Mouse (Mus musculus): ENCODE data around the gene Gkn3. TPM values are rescaled to one million over a fixed set of nuclear protein-coding genes. Genes with fewer than 3 reads are reported as not detected.

Gkn3 gene
- polyA plus RNA-seq, 1 experiment from 2014 or later, result 0.88 TPM

DNA sequence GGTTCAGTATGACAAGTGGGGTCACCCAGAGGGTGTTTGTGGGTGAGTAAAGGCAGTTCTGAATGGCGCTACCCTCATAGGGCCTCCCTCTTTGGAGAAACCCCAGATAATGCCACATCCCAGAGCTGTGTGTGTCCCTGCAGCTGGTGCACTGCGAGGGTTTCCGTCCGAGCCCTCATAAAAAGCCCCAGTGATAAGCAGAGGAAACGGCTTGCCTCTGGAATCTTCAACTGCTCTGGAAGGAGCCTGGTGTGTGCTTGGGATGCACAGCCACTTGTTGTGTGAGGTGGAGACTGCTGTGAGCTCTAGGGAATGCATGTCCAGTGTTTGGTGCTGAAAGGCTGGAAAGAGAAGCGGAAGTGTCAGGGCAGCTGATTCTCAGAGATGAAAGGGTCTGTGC lies 12.7 kb upstream of the Gkn3 start:
- Histone ChIP-seq H3K4me1 (ENCODE audit: control insufficient read depth, insufficient read depth, low read length) (no peaks in the 10 kb centered on the region), H3K4me2 (ENCODE audit: low read length) (no peak overlapping the region), H3K36me3 (ENCODE audit: control insufficient read depth, insufficient read depth, low read length) (no peaks in the 10 kb centered on the region), H3K9me3 (replicated peaks; ENCODE audit: control insufficient read depth, low read length, poor library complexity, severe bottlenecking) (no peaks in the 10 kb centered on the region), H3K4me3 (ENCODE audit: low read depth, low read length) (no peak overlapping the region), H3K27ac (ENCODE audit: low read length) (no peak overlapping the region), H3K27me3 (ENCODE audit: control insufficient read depth, insufficient read depth, low read depth, low read length) (no peaks in the 10 kb centered on the region), H3K9ac (ENCODE audit: low read depth, low read length) (no peak overlapping the region)
- WGBS, result 80% methylated on average over 6 of the region's 6 CpGs
- no peak for ATAC-seq

DNA sequence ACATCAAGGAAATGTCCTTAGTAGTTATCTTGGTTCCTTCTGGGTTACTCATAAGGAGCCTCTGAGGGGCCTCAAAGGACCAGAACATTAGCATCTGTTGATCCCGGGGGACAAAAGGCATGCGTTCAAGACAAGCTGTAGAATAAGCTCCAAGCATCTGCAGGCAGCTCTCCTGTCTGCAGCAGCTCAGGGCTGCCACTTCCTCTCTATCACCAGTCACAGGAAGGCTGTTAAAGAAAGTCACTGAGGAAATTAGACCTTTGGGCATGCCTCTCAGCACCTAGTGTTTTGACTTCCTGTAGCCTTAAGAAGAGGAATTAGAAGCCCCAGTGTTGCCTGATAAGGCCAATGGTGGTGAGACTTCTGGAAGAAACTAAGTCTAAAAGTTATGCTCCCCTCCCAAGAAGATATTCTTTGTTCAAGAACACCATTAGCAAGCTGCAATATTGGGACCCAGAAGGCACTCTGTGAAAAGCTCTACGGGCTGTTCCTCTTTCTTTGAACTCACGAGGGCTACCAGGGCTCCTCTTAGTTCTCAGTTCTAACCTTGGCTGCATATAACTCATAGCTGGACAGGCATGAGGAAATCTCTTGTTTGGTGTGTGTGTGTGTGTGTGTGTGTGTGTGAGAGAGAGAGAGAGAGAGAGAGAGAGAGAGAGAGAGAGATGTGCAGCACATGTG lies 11.3 kb upstream of the Gkn3 start:
- Histone ChIP-seq H3K36me3 (ENCODE audit: control insufficient read depth, insufficient read depth, low read length) (no peaks in the 10 kb centered on the region), H3K4me2 (ENCODE audit: low read length) (no peak overlapping the region), H3K9me3 (replicated peaks; ENCODE audit: control insufficient read depth, low read length, poor library complexity, severe bottlenecking) (no peaks in the 10 kb centered on the region), H3K4me1 (ENCODE audit: control insufficient read depth, insufficient read depth, low read length) (no peaks in the 10 kb centered on the region), H3K9ac (ENCODE audit: low read depth, low read length) (no peak overlapping the region), H3K27me3 (ENCODE audit: control insufficient read depth, insufficient read depth, low read depth, low read length) (no peaks in the 10 kb centered on the region), H3K27ac (ENCODE audit: low read length) (no peak overlapping the region), H3K4me3 (ENCODE audit: low read depth, low read length) (no peak overlapping the region)
- ATAC-seq, result no peak
- WGBS, result 60% methylated on average over 4 of the region's 4 CpGs

DNA sequence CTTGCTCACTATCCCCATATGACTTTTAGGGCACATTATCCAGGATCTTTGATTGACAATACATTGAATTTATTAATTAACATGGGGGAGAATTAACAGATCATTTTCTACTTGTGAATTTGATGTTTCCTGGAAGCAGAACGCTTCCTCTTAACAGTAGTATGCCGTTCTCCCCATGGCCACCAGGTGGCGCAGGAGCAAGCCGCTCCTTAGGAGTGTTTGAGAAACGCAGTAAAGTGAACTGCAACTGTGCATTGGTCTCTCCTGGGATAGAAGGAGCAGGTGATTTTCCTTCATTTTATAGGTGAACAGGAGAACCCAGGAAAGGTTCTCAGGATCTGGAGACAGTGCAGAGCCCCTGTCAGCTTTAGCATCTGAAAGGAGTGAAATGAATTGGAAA lies 10.4 kb upstream of the Gkn3 start:
- Histone ChIP-seq H3K36me3 (ENCODE audit: control insufficient read depth, insufficient read depth, low read length) (no peaks in the 10 kb centered on the region), H3K4me1 (ENCODE audit: control insufficient read depth, insufficient read depth, low read length) (no peaks in the 10 kb centered on the region), H3K4me2 (ENCODE audit: low read length) (no peak overlapping the region), H3K9ac (ENCODE audit: low read depth, low read length) (no peak overlapping the region), H3K27me3 (ENCODE audit: control insufficient read depth, insufficient read depth, low read depth, low read length) (no peaks in the 10 kb centered on the region), H3K27ac (ENCODE audit: low read length) (no peak overlapping the region), H3K9me3 (replicated peaks; ENCODE audit: control insufficient read depth, low read length, poor library complexity, severe bottlenecking) (no peaks in the 10 kb centered on the region), H3K4me3 (ENCODE audit: low read depth, low read length) (no peak overlapping the region)
- no peak for ATAC-seq
- 2% methylated on average over 5 of the region's 5 CpGs for WGBS

DNA sequence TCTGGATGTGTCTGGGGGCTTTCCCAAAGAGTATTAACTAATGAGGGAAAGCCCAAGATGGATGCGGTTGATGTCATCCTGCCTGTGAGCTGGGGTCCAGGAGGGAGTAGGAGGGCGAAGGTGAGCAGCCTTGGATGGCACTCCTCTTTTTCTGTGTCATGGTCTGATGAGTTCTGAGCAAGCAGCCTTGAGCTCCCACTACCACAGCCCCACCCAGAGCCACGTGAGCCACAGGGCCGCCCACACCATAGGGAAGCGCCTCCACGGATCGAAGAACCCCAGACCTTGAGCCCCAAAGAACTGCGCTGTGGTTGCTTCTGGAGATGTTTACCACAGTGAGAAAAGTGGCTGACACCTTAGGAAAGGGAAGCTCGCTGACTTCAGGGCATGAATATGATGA lies 6.0 kb upstream of the Gkn3 start:
- ATAC-seq, result no peak
- no peak overlapping the region for H3K4me2 ChIP-seq (ENCODE audit: low read length)
- H3K4me3 ChIP-seq (ENCODE audit: low read depth, low read length), result no peak overlapping the region
- 88% methylated on average over 9 of the region's 9 CpGs for WGBS
- no peak overlapping the region for H3K9ac ChIP-seq (ENCODE audit: low read depth, low read length)
- no peaks in the 10 kb centered on the region for H3K27me3 ChIP-seq (ENCODE audit: control insufficient read depth, insufficient read depth, low read depth, low read length)
- no peaks in the 10 kb centered on the region for H3K36me3 ChIP-seq (ENCODE audit: control insufficient read depth, insufficient read depth, low read length)
- H3K4me1 ChIP-seq (ENCODE audit: control insufficient read depth, insufficient read depth, low read length), result no peaks in the 10 kb centered on the region
- no peaks in the 10 kb centered on the region for H3K9me3 ChIP-seq (replicated peaks; ENCODE audit: control insufficient read depth, low read length, poor library complexity, severe bottlenecking)
- H3K27ac ChIP-seq (ENCODE audit: low read length), result no peak overlapping the region

GRCm38 (mm10) chr6:87393466-87394205 lies 4.9 kb upstream of the Gkn3 start:
- H3K9me3 ChIP-seq (replicated peaks; ENCODE audit: control insufficient read depth, low read length, poor library complexity, severe bottlenecking), result no peaks in the 10 kb centered on the region
- no peak overlapping the region for H3K9ac ChIP-seq (ENCODE audit: low read depth, low read length)
- H3K4me3 ChIP-seq (ENCODE audit: low read depth, low read length), result no peak overlapping the region
- H3K27me3 ChIP-seq (ENCODE audit: control insufficient read depth, insufficient read depth, low read depth, low read length), result no peaks in the 10 kb centered on the region
- no peak overlapping the region for H3K4me2 ChIP-seq (ENCODE audit: low read length)
- H3K27ac ChIP-seq (ENCODE audit: low read length), result no peak overlapping the region
- WGBS, result 79% methylated on average over 8 of the region's 8 CpGs
- no peaks in the 10 kb centered on the region for H3K4me1 ChIP-seq (ENCODE audit: control insufficient read depth, insufficient read depth, low read length)
- no peak for ATAC-seq
- H3K36me3 ChIP-seq (ENCODE audit: control insufficient read depth, insufficient read depth, low read length), result no peaks in the 10 kb centered on the region

DNA sequence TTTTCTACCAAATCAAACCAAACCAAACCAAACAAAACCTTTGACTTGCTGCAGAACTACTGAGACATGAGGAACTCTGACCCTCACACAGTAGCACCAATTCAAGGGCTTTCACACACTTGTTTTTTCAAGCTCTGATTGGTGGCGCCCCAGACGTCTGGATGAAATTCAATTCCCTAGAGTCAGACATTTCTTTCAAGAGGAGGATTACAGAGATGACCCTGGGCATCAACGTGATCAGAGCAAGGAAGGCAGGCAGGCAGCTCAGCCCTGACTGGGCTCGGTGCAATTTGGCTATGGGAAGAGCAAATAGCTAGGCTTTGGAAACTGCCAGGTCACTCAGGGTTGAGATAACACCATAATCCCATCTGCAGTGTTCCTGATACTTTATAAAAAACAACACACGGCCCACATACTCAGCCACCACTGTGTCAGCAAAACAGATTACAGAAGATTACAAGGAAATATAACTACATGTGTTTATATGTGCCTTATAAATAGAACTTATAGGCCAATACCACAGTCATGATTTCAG lies 787 bp upstream of the Gkn3 start:
- Histone ChIP-seq H3K4me3 (ENCODE audit: low read depth, low read length) (no peak overlapping the region), H3K4me1 (ENCODE audit: control insufficient read depth, insufficient read depth, low read length) (0 out of 2 replicates have a peak, but pooled peaks cover 2% of the 10 kb centered on the region), H3K4me2 (ENCODE audit: low read length) (no peak overlapping the region), H3K36me3 (ENCODE audit: control insufficient read depth, insufficient read depth, low read length) (no peaks in the 10 kb centered on the region), H3K27ac (ENCODE audit: low read length) (no peak overlapping the region), H3K9me3 (replicated peaks; ENCODE audit: control insufficient read depth, low read length, poor library complexity, severe bottlenecking) (no peaks in the 10 kb centered on the region), H3K9ac (ENCODE audit: low read depth, low read length) (no peak overlapping the region), H3K27me3 (ENCODE audit: control insufficient read depth, insufficient read depth, low read depth, low read length) (peaks cover 2% of the 10 kb centered on the region; the same call in 1 of the 2 replicates)
- 30% methylated on average over 5 of the region's 5 CpGs for WGBS
- ATAC-seq, result no peak

DNA sequence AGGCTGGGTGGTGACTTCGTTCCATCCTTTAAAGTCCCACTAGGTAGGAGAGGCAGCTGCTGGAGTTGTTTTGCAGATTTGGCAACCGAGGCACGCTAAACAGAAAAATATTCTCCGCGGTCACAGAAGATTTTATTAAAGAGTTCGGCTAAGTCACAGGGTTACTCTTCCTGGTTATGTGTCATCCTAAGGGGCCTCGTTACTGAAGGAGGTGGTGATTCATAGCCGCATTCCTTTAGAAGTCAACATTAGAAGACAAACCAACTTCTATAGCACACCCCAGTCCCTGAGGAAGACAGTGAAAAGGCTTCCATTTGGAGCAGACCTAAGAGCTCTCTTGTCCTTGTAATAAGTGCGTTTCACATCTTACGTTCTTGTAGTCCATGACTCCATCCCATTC lies 2.1 kb downstream of the Gkn3 start:
- no peak overlapping the region for H3K4me3 ChIP-seq (ENCODE audit: low read depth, low read length)
- 0 out of 2 replicates have a peak, but pooled peaks cover 2% of the 10 kb centered on the region for H3K4me1 ChIP-seq (ENCODE audit: control insufficient read depth, insufficient read depth, low read length)
- no peak overlapping the region for H3K4me2 ChIP-seq (ENCODE audit: low read length)
- no peak overlapping the region for H3K27ac ChIP-seq (ENCODE audit: low read length)
- WGBS, result 89% methylated on average over 10 of the region's 10 CpGs
- no peak overlapping the region for H3K9ac ChIP-seq (ENCODE audit: low read depth, low read length)
- H3K36me3 ChIP-seq (ENCODE audit: control insufficient read depth, insufficient read depth, low read length), result no peaks in the 10 kb centered on the region
- H3K9me3 ChIP-seq (replicated peaks; ENCODE audit: control insufficient read depth, low read length, poor library complexity, severe bottlenecking), result no peaks in the 10 kb centered on the region
- peaks cover 2% of the 10 kb centered on the region; the same call in 1 of the 2 replicates for H3K27me3 ChIP-seq (ENCODE audit: control insufficient read depth, insufficient read depth, low read depth, low read length)
- no peak for ATAC-seq

- Histone ChIP-seq H3K27me3 (ENCODE audit: control insufficient read depth, insufficient read depth, low read depth, low read length) (peaks cover 2% of the 10 kb centered on the region; the same call in 1 of the 2 replicates), H3K27ac (ENCODE audit: low read length) (no peak overlapping the region), H3K9me3 (replicated peaks; ENCODE audit: control insufficient read depth, low read length, poor library complexity, severe bottlenecking) (no peaks in the 10 kb centered on the region), H3K4me3 (ENCODE audit: low read depth, low read length) (no peak overlapping the region), H3K36me3 (ENCODE audit: control insufficient read depth, insufficient read depth, low read length) (no peaks in the 10 kb centered on the region), H3K4me2 (ENCODE audit: low read length) (no peak overlapping the region), H3K9ac (ENCODE audit: low read depth, low read length) (no peak overlapping the region), H3K4me1 (ENCODE audit: control insufficient read depth, insufficient read depth, low read length) (0 out of 2 replicates have a peak, but pooled peaks cover 2% of the 10 kb centered on the region)
- WGBS, result 11% methylated on average over 7 of the region's 7 CpGs
- no peak for ATAC-seq
Observed at GRCm38 (mm10) chr6:87386203-87386602, 2.5 kb downstream of the Gkn3 start.

- H3K4me3 ChIP-seq (ENCODE audit: low read depth, low read length), result no peak overlapping the region
- ATAC-seq, result no peak
- no peak overlapping the region for H3K27ac ChIP-seq (ENCODE audit: low read length)
- no peaks in the 10 kb centered on the region for H3K9me3 ChIP-seq (replicated peaks; ENCODE audit: control insufficient read depth, low read length, poor library complexity, severe bottlenecking)
- no peaks in the 10 kb centered on the region for H3K36me3 ChIP-seq (ENCODE audit: control insufficient read depth, insufficient read depth, low read length)
- H3K4me2 ChIP-seq (ENCODE audit: low read length), result peak overlapping the region; percentile 68
- 0 out of 2 replicates have a peak, but pooled peaks cover 2% of the 10 kb centered on the region for H3K4me1 ChIP-seq (ENCODE audit: control insufficient read depth, insufficient read depth, low read length)
- H3K27me3 ChIP-seq (ENCODE audit: control insufficient read depth, insufficient read depth, low read depth, low read length), result peaks cover 2% of the 10 kb centered on the region; the same call in 1 of the 2 replicates
- 68% methylated on average over 5 of the region's 6 CpGs for WGBS
- H3K9ac ChIP-seq (ENCODE audit: low read depth, low read length), result no peak overlapping the region
Observed at GRCm38 (mm10) chr6:87384761-87385160, 4.0 kb downstream of the Gkn3 start.
